Mouse (Mus musculus): ENCODE data around the gene Mobp. TPM values are rescaled to one million over a fixed set of nuclear protein-coding genes. Genes with fewer than 3 reads are reported as not detected.

Mobp gene
- polyA plus RNA-seq, 2 experiments = not detected

- 79% methylated on average over 4 of the region's 4 CpGs for whole genome bisulfite sequencing
- Histone ChIP-seq H3K9ac (ENCODE audit: low read depth, low read length, severe bottlenecking) (no peak overlapping the region), H3K9me3 (ENCODE audit: control insufficient read depth, low read length) (no peaks in the 10 kb centered on the region), H3K36me3 (ENCODE audit: control insufficient read depth, insufficient read depth, low read length) (no peaks in the 10 kb centered on the region), H3K4me1 (ENCODE audit: control insufficient read depth, insufficient read depth, low read length) (peaks cover 11% of the 10 kb centered on the region; the same call in 1 of the 2 replicates), H3K27me3 (ENCODE audit: control insufficient read depth, insufficient read depth, low read length) (no peaks in the 10 kb centered on the region), H3K27ac (replicated peaks; ENCODE audit: low read depth, low read length) (no peak overlapping the region), H3K4me2 (replicated peaks; ENCODE audit: low read depth, low read length, severe bottlenecking) (no peak overlapping the region), H3K4me3 (replicated peaks; ENCODE audit: low read length) (no peak overlapping the region)
- DNase-seq (ENCODE audit: low spot score) = no peak
- no peak for TF ChIP-seq POLR2A (IDR thresholded peaks at IDR 0.05; ENCODE audit: borderline replicate concordance, extremely low read depth, insufficient read depth, insufficient read length)
- no peak for ATAC-seq (ENCODE audit: low FRiP score, low read depth)
These were observed 61.4 kb downstream of the Mobp start for GRCm38 (mm10) chr9:120210865-120211264.

GRCm38 (mm10) chr9:120212936-120213335 is 63.4 kb downstream of the Mobp start:
- Histone ChIP-seq H3K4me3 (replicated peaks; ENCODE audit: low read length) (no peak overlapping the region), H3K27me3 (ENCODE audit: control insufficient read depth, insufficient read depth, low read length) (no peaks in the 10 kb centered on the region), H3K4me2 (replicated peaks; ENCODE audit: low read depth, low read length, severe bottlenecking) (no peak overlapping the region), H3K9ac (ENCODE audit: low read depth, low read length, severe bottlenecking) (no peak overlapping the region), H3K36me3 (ENCODE audit: control insufficient read depth, insufficient read depth, low read length) (no peaks in the 10 kb centered on the region), H3K4me1 (ENCODE audit: control insufficient read depth, insufficient read depth, low read length) (no peaks in the 10 kb centered on the region), H3K9me3 (ENCODE audit: control insufficient read depth, low read length) (no peaks in the 10 kb centered on the region), H3K27ac (replicated peaks; ENCODE audit: low read depth, low read length) (no peak overlapping the region)
- 89% methylated on average over 6 of the region's 6 CpGs for WGBS
- ATAC-seq (ENCODE audit: low FRiP score, low read depth) = no peak
- TF ChIP-seq POLR2A (IDR thresholded peaks at IDR 0.05; ENCODE audit: borderline replicate concordance, extremely low read depth, insufficient read depth, insufficient read length) = no peak
- DNase-seq (ENCODE audit: low spot score) = no peak

GRCm38 (mm10) chr9:120214978-120215495 is 65.5 kb downstream of the Mobp start:
- Histone ChIP-seq H3K4me1 (ENCODE audit: control insufficient read depth, insufficient read depth, low read length) (no peaks in the 10 kb centered on the region), H3K9me3 (ENCODE audit: control insufficient read depth, low read length) (no peaks in the 10 kb centered on the region), H3K36me3 (ENCODE audit: control insufficient read depth, insufficient read depth, low read length) (no peaks in the 10 kb centered on the region), H3K4me2 (replicated peaks; ENCODE audit: low read depth, low read length, severe bottlenecking) (no peak overlapping the region), H3K9ac (ENCODE audit: low read depth, low read length, severe bottlenecking) (no peak overlapping the region), H3K4me3 (replicated peaks; ENCODE audit: low read length) (no peak overlapping the region), H3K27me3 (ENCODE audit: control insufficient read depth, insufficient read depth, low read length) (no peaks in the 10 kb centered on the region), H3K27ac (replicated peaks; ENCODE audit: low read depth, low read length) (no peak overlapping the region)
- DNase-seq (ENCODE audit: low spot score) = no peak
- ATAC-seq (ENCODE audit: low FRiP score, low read depth) = no peak
- no peak for TF ChIP-seq POLR2A (IDR thresholded peaks at IDR 0.05; ENCODE audit: borderline replicate concordance, extremely low read depth, insufficient read depth, insufficient read length)
- 83% methylated on average over 11 of the region's 11 CpGs for WGBS

- ATAC-seq (ENCODE audit: low FRiP score, low read depth) = no peak
- H3K4me1 ChIP-seq (ENCODE audit: control insufficient read depth, insufficient read depth, low read length) = no peaks in the 10 kb centered on the region
- no peak overlapping the region for H3K9ac ChIP-seq (ENCODE audit: low read depth, low read length, severe bottlenecking)
- no peak overlapping the region for H3K4me3 ChIP-seq (replicated peaks; ENCODE audit: low read length)
- H3K4me2 ChIP-seq (replicated peaks; ENCODE audit: low read depth, low read length, severe bottlenecking) = no peak overlapping the region
- no peaks in the 10 kb centered on the region for H3K9me3 ChIP-seq (ENCODE audit: control insufficient read depth, low read length)
- no peak for TF ChIP-seq POLR2A (IDR thresholded peaks at IDR 0.05; ENCODE audit: borderline replicate concordance, extremely low read depth, insufficient read depth, insufficient read length)
- 53% methylated on average over 3 of the region's 3 CpGs for WGBS
- H3K36me3 ChIP-seq (ENCODE audit: control insufficient read depth, insufficient read depth, low read length) = no peaks in the 10 kb centered on the region
- no peaks in the 10 kb centered on the region for H3K27me3 ChIP-seq (ENCODE audit: control insufficient read depth, insufficient read depth, low read length)
- no peak for DNase-seq (ENCODE audit: low spot score)
- no peak overlapping the region for H3K27ac ChIP-seq (replicated peaks; ENCODE audit: low read depth, low read length)
These were observed 69.9 kb downstream of the Mobp start for GRCm38 (mm10) chr9:120219411-120219810.

Other genes with a start within 250 kb of the Mobp start
- gene Gorasp1, start 212.1 kb upstream of the Mobp start, polyA plus RNA-seq (2012; rRNA removed) = 28.1 and 31.5 TPM in 2 replicates
- 30.2 and 32.4 TPM in 2 replicates for gene Gorasp1, start 212.1 kb upstream of the Mobp start, polyA plus RNA-seq (2014; fragmentation: Nextera tagmentation; extraction: Ambion mirVana)
- gene Ttc21a, start 212.1 kb upstream of the Mobp start, polyA plus RNA-seq (2012; rRNA removed) = 0.34 and 0.35 TPM in 2 replicates
- 0.10 and 0.21 TPM in 2 replicates for gene Ttc21a, start 212.1 kb upstream of the Mobp start, polyA plus RNA-seq (2014; fragmentation: Nextera tagmentation; extraction: Ambion mirVana)
- 12.8 and 28.4 TPM in 2 replicates for gene Csrnp1, start 165.0 kb upstream of the Mobp start, polyA plus RNA-seq (2012; rRNA removed)
- 2.1 and 2.8 TPM in 2 replicates for gene Csrnp1, start 165.0 kb upstream of the Mobp start, polyA plus RNA-seq (2014; fragmentation: Nextera tagmentation; extraction: Ambion mirVana)
- gene Xirp1, start 126.1 kb upstream of the Mobp start, polyA plus RNA-seq (2012; rRNA removed) = 1.4 TPM in 2 replicates
- 1.4 and 2.2 TPM in 2 replicates for gene Xirp1, start 126.1 kb upstream of the Mobp start, polyA plus RNA-seq (2014; fragmentation: Nextera tagmentation; extraction: Ambion mirVana)
- 11.0 and 12.3 TPM in 2 replicates for gene Cx3cr1, start 79.8 kb upstream of the Mobp start, polyA plus RNA-seq (2012; rRNA removed)
- 10.1 and 12.5 TPM in 2 replicates for gene Cx3cr1, start 79.8 kb upstream of the Mobp start, polyA plus RNA-seq (2014; fragmentation: Nextera tagmentation; extraction: Ambion mirVana)
- gene Ccr8, start 57.6 kb upstream of the Mobp start, polyA plus RNA-seq (2012; rRNA removed) = 1.6 and 2.4 TPM in 2 replicates
- 3.4 and 4.0 TPM in 2 replicates for gene Ccr8, start 57.6 kb upstream of the Mobp start, polyA plus RNA-seq (2014; fragmentation: Nextera tagmentation; extraction: Ambion mirVana)
- gene Slc25a38, start 39.3 kb upstream of the Mobp start, polyA plus RNA-seq (2012; rRNA removed) = 31.9 and 34.9 TPM in 2 replicates
- gene Slc25a38, start 39.3 kb upstream of the Mobp start, polyA plus RNA-seq (2014; fragmentation: Nextera tagmentation; extraction: Ambion mirVana) = 25.7 and 26.0 TPM in 2 replicates
- gene Rpsa, start 22.0 kb upstream of the Mobp start, polyA plus RNA-seq (2012; rRNA removed) = 2,717 and 3,331 TPM in 2 replicates
- gene Rpsa, start 22.0 kb upstream of the Mobp start, polyA plus RNA-seq (2014; fragmentation: Nextera tagmentation; extraction: Ambion mirVana) = 2,066 and 2,128 TPM in 2 replicates
- gene Myrip, start 151.8 kb downstream of the Mobp start, polyA plus RNA-seq (2012; rRNA removed) = 0.73 and 0.82 TPM in 2 replicates
- 0.37 and 0.50 TPM in 2 replicates for gene Myrip, start 151.8 kb downstream of the Mobp start, polyA plus RNA-seq (2014; fragmentation: Nextera tagmentation; extraction: Ambion mirVana)